Mouse (Mus musculus) c-Kit-positive CD71-positive TER-119-positive erythroid progenitor cells, embryonic 14.5 days (primary cell): Measurements from ENCODE around the gene Siva1.

Source experiments
- DNase-seq: peaks from one replicate; pipeline ENCODE4 v3.0.0-alpha.2; 2013; ENCODE audit warnings: low spot score

Siva1 gene

GRCm38 (mm10) chr12:112623742-112624141 is 20.7 kb upstream of the Siva1 start:
- peak; percentile 61 for DNase-seq

GRCm38 (mm10) chr12:112625700-112626099 is 18.8 kb upstream of the Siva1 start:
- DNase-seq = no peak

GRCm38 (mm10) chr12:112626455-112626854 is 18.0 kb upstream of the Siva1 start:
- no peak for DNase-seq

- no peak for DNase-seq
These were observed 17.2 kb upstream of the Siva1 start for GRCm38 (mm10) chr12:112627097-112627881.

- DNase-seq = no peak
These were observed 16.3 kb upstream of the Siva1 start for GRCm38 (mm10) chr12:112628197-112628596.

GRCm38 (mm10) chr12:112628928-112629721 is 15.4 kb upstream of the Siva1 start:
- DNase-seq = no peak

- DNase-seq = no peak
These were observed 14.4 kb upstream of the Siva1 start for GRCm38 (mm10) chr12:112630029-112630428.

DNA sequence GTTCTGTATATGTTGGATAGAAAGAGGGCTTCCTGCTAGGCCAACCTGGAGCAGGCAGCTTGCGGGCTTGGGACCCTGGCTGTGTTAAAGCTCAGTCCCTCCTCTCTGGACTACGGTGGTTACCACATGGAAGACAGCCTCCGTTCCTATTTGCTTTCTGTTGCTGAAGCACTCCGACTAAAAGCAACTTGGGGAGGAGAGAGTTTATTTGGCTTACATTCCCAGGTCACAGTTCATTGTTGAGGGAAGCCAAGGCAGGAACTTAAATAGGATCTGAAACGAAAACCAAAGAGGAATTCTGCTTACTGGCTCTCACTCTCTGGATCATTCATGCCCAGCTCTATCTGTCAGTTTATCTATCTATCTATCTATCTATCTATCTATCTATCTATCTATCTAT is 13.7 kb upstream of the Siva1 start:
- no peak for DNase-seq

- no peak for DNase-seq
These were observed 13.0 kb upstream of the Siva1 start for GRCm38 (mm10) chr12:112631472-112631871.

DNA sequence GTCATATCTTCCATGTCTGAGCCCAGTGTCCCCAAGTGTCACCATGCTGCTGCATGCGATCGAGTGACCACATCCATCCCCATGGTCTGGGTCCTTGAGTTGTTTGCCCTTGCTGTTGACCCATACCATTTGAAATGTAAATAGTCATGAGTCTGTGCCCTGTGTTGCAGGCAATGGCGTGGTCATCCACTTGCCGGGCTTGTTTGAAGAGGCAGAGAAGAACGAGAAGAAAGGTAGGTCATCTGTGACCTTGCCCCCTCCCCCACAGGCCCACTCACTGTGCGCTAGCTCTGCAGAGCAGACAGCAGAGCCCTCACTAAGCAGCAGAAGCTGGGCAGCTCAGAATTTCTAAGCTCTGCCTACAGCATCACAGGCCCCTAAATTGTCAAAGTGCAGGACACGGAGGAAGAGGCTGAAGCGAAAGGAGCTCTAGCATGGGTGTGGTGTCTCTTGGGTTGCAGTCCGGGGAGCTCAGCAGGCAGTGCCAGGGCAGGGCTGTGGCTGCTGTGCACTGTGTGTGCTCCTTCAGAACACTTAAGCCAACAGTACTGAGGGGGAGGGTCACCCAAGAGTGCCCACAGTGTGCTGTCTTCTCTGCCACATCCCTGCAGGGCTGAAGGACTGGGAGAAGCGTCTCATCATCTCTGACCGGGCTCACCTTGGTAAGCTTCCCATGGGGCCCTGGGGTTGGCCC is 12.2 kb upstream of the Siva1 start:
- DNase-seq = no peak

DNA sequence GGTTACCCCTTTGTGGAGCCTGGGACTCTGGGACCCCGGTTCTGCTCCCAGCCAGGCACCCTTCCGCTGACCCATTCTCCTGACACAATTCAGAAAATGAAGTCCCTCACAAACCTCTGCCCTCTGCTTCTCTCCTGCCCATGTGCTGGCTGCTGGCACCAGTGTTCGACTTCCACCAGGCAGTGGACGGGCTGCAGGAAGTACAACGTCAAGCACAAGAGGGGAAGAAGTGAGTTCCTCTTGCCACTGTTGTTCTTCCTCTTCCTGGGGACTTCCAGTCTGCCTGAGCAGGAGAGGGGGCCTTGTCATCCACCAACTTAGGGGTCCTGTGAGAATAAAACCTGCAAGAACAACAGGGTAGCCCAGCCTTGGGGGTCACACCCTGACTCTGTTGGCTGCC is 11.6 kb upstream of the Siva1 start:
- no peak for DNase-seq

- DNase-seq = no peak
These were observed 10.8 kb upstream of the Siva1 start for GRCm38 (mm10) chr12:112633686-112634085.

DNA sequence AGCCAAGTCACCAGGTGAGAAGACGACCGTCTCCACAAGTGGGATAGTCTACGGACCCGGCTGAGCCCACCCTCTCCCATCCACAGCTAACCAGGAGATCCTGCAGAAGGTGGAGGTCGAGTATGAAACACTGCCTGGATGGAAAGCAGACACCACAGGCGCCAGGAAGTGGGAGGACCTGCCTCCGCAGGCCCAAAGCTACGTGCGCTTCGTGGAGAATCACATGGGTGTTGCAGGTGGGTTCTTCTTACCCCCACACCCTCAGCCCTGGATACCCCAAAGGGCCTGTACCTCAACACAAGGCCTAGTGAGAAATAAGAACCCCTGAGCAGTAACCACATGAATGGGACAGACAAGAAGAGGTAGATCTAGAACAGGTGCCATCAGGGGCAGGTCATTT is 5.0 kb upstream of the Siva1 start:
- DNase-seq = no peak

GRCm38 (mm10) chr12:112643126-112643525 is 1.4 kb upstream of the Siva1 start:
- DNase-seq = no peak

- peak; percentile 34 for DNase-seq
These were observed 502 bp downstream of the Siva1 start for GRCm38 (mm10) chr12:112644855-112645506.

- DNase-seq = no peak
These were observed 1.7 kb downstream of the Siva1 start for GRCm38 (mm10) chr12:112646139-112646538.

DNA sequence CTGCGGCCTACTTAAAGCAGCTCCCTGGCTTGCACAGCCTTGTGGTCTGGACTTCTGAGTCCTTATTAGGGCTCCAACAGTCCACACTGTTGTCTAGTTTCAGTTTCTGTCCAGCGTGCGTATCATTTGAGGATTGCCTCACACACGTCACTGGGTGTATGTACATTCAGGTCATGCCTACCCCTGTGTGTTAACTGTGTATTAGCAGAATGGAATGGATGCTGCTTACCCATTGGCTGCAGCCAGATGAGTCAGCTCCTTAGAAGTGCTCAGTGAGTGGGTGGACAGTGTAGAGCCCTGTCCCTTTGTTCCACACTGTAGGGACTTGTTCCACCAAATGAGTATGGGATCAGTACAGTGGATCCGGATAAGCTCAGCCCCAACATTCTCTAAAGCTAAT is 3.6 kb downstream of the Siva1 start:
- no peak for DNase-seq

GRCm38 (mm10) chr12:112651778-112652439 is 7.4 kb downstream of the Siva1 start:
- no peak for DNase-seq

GRCm38 (mm10) chr12:112653157-112653824 is 8.8 kb downstream of the Siva1 start:
- peak; percentile 79 for DNase-seq

- DNase-seq = no peak
These were observed 9.6 kb downstream of the Siva1 start for GRCm38 (mm10) chr12:112654076-112654475.

DNA sequence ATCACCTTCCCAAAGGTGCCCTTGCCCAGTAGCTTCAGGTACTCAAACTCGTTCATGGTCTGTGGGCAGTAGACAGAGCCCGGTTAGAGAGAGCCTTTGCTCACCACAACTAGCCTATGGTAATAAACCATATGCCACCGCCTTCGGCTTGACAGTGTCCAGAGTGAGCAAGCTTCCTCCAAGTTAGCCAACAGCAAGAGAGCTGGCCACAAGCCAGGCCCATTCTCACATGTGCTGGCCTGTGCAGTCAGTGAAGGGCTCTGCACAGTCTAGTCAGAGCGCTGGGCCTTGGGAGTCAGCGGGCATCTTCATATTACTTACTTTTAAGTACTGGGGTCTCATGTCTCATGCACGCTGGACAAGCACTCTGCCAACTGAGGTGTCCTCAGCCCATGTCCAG is 14.1 kb downstream of the Siva1 start:
- DNase-seq = no peak
